Mouse (Mus musculus) CH12.LX (cell line): Measurements from ENCODE around the gene Slc39a2. TPM values are rescaled to one million over a fixed set of nuclear protein-coding genes. Genes with fewer than 3 reads are reported as not detected.

Source experiments
- DNase-seq: peaks from one replicate; pipeline ENCODE4 v3.0.0-alpha.2; 2013; ENCODE audit errors: extremely low read depth
- H3K27ac ChIP-seq: 2 replicates; pipeline ENCODE4 v1.5.1; 2012; ENCODE audit warnings: low read depth, mild to moderate bottlenecking, control low read depth, moderate library complexity; ENCODE audit not compliant: insufficient read depth
- H3K27me3 ChIP-seq: replicated peaks from 2 replicates; pipeline ENCODE3; 2012; ENCODE audit warnings: inconsistent platforms
- H3K36me3 ChIP-seq, 2 experiments: replicated peaks in 1 of 2; 2 replicates each; pipeline versions ENCODE3 to v1.6.1; 2012; ENCODE audit warnings: inconsistent platforms in 1 of 2, low read length in 1 of 2, mild to moderate bottlenecking in 1 of 2, mixed read lengths in 1 of 2, moderate library complexity in 1 of 2; ENCODE audit not compliant: control insufficient read depth in 1 of 2, insufficient read depth in 1 of 2
- H3K4me1 ChIP-seq, 2 experiments: 2 replicates each; pipeline ENCODE4 v1.6.1; 2012; ENCODE audit warnings: inconsistent platforms in 1 of 2, moderate library complexity in 1 of 2; ENCODE audit not compliant: insufficient read depth in 2 of 2, control insufficient read depth in 1 of 2
- H3K4me2 ChIP-seq: 2 replicates; pipeline ENCODE4 v1.6.1; 2012; ENCODE audit warnings: low read depth, mild to moderate bottlenecking, control low read depth; ENCODE audit not compliant: poor library complexity, insufficient read depth, severe bottlenecking
- H3K4me3 ChIP-seq, 3 experiments: fragments of 150-350 bp in 1 of 3; sonication (generic) in 1 of 3; replicated peaks in 1 of 3; 2 replicates each; pipeline versions ENCODE3 to v1.5.1; 2011 to 2012; ENCODE audit warnings: low read depth in 2 of 3, low read length in 2 of 3, mild to moderate bottlenecking in 2 of 3, moderate library complexity in 2 of 3, control low read depth in 1 of 3, improper control_type of control experiment in 1 of 3, inconsistent platforms in 1 of 3, mixed read lengths in 1 of 3; ENCODE audit not compliant: poor library complexity in 1 of 3
- H3K79me2 ChIP-seq: replicated peaks from 2 replicates; pipeline ENCODE4 v1.6.1; 2012; ENCODE audit warnings: mild to moderate bottlenecking, moderate library complexity; ENCODE audit not compliant: control insufficient read depth, poor library complexity, insufficient read depth, severe bottlenecking; ENCODE audit errors: extremely low read depth
- H3K9ac ChIP-seq: 2 replicates; pipeline ENCODE4 v1.6.1; 2012; ENCODE audit warnings: low read depth, mild to moderate bottlenecking, control low read depth, moderate library complexity; ENCODE audit not compliant: insufficient read depth
- H3K9me3 ChIP-seq: replicated peaks from 2 replicates; pipeline ENCODE3; 2012; ENCODE audit warnings: low read length, inconsistent platforms, mixed read lengths
- CTCF ChIP-seq, 2 experiments: IDR thresholded peaks in 1 of 2; conservative IDR thresholded peaks in 1 of 2; 2 replicates each; pipeline ENCODE4 v1.5.1; 2011 to 2012; ENCODE audit warnings: low read depth in 2 of 2, low read length in 2 of 2, improper control_type of control experiment in 1 of 2, inconsistent platforms in 1 of 2, mild to moderate bottlenecking in 1 of 2, moderate library complexity in 1 of 2
- EP300 ChIP-seq: IDR thresholded peaks from 2 replicates; pipeline ENCODE4 v1.6.1; 2011; ENCODE audit warnings: low read length, improper control_type of control experiment
- ETS1 ChIP-seq: conservative IDR thresholded peaks from 2 replicates; pipeline ENCODE4 v1.6.1; 2012; ENCODE audit warnings: low read depth, mild to moderate bottlenecking, inconsistent platforms, low read length, improper control_type of control experiment, moderate library complexity
- JUN ChIP-seq: IDR thresholded peaks from 2 replicates; pipeline ENCODE4 v1.6.1; 2011; ENCODE audit warnings: low read depth, mild to moderate bottlenecking, low read length, improper control_type of control experiment, moderate library complexity; ENCODE audit not compliant: insufficient read depth
- MAX ChIP-seq: IDR thresholded peaks from 2 replicates; pipeline ENCODE4 v1.6.1; 2011; ENCODE audit warnings: low read length, improper control_type of control experiment
- MAZ ChIP-seq: IDR thresholded peaks from 2 replicates; pipeline ENCODE4 v1.6.1; 2012; ENCODE audit warnings: low read depth, mild to moderate bottlenecking, inconsistent platforms, low read length, improper control_type of control experiment, moderate library complexity
- MEF2A ChIP-seq: IDR thresholded peaks from 2 replicates; pipeline ENCODE4 v1.6.1; 2014; ENCODE audit warnings: low read depth, mild to moderate bottlenecking, inconsistent platforms, low read length, improper control_type of control experiment, borderline replicate concordance
- PAX5 ChIP-seq: IDR thresholded peaks from 2 replicates; pipeline ENCODE4 v1.6.1; 2012; ENCODE audit warnings: low read length, inconsistent platforms, mixed read lengths
- POLR2A ChIP-seq: IDR thresholded peaks from 2 replicates; pipeline ENCODE4 v1.6.1; 2011; ENCODE audit warnings: low read depth, mild to moderate bottlenecking, improper control_type of control experiment, low read length
- RAD21 ChIP-seq: IDR thresholded peaks from 2 replicates; pipeline ENCODE4 v1.6.1; 2011; ENCODE audit warnings: low read depth, mild to moderate bottlenecking, low read length, improper control_type of control experiment, moderate library complexity
- SMC3 ChIP-seq: IDR thresholded peaks from 2 replicates; pipeline ENCODE4 v1.6.1; 2011; ENCODE audit warnings: low read depth, low read length, improper control_type of control experiment
- TBP ChIP-seq: conservative IDR thresholded peaks from 2 replicates; pipeline ENCODE4 v1.6.1; 2011; ENCODE audit warnings: low read depth, low read length, improper control_type of control experiment
- TCF12 ChIP-seq: IDR thresholded peaks from 2 replicates; pipeline ENCODE4 v1.6.1; 2014; ENCODE audit warnings: low read depth, mild to moderate bottlenecking, inconsistent platforms, low read length, improper control_type of control experiment
- ZC3H11A ChIP-seq: IDR thresholded peaks from 2 replicates; pipeline ENCODE4 v1.6.1; 2012; ENCODE audit warnings: low read depth, mild to moderate bottlenecking, inconsistent platforms, low read length, improper control_type of control experiment
- ZMIZ1 ChIP-seq: IDR thresholded peaks from 2 replicates; pipeline ENCODE4 v1.6.1; 2012; ENCODE audit warnings: low read depth, mild to moderate bottlenecking, inconsistent platforms, low read length, improper control_type of control experiment
- dilution Hi-C: fragments of 300-500 bp; cut with MboI; formaldehyde crosslinking; loops from 2 replicates; pipeline ENCODE4 v1.14.3; 2020; ENCODE audit warnings: low sequenced_read_pairs; ENCODE audit not compliant: extremely low pct_unique_long_range_greater_than_20kb, extremely low pct_ligation_motif_present
- in situ Hi-C: fragments of 300-500 bp; cut with MboI; formaldehyde crosslinking; loops from 3 replicates; pipeline ENCODE4 v1.14.3; 2019; ENCODE audit warnings: low sequenced_read_pairs, low pct_ligation_motif_present, low pct_unique_long_range_greater_than_20kb, mixed read lengths
- polyA plus RNA-seq: library from polyadenylated mRNA; unstranded; fragments of >175 nt; gene quantifications from 2 replicates; pipeline ENCODE4 v1.2.1, GENCODE M21; 2012; ENCODE audit warnings: low read depth; ENCODE audit not compliant: insufficient read length
- total RNA-seq, 2 experiments: library from RNA; depleted of rRNA; stranded (reverse); fragments of 300-350 nt in 1 of 2; fragments of >200 nt in 1 of 2; gene quantifications; 2 replicates each; pipeline ENCODE4 v1.2.3; 2012 to 2014

Slc39a2 gene
- total and polyA plus RNA-seq, 3 experiments, result 0.20 to 0.49 (median 0.42) TPM

GRCm38 (mm10) chr14:51921759-51922570 is 29.3 kb downstream of the Slc39a2 start:
- dilution Hi-C loops, result no loop called here
- H3K27ac ChIP-seq, result no peak overlapping the region
- DNase-seq, result no peak
- no peaks in the 10 kb centered on the region for H3K79me2 ChIP-seq
- H3K4me2 ChIP-seq, result no peak overlapping the region
- peaks cover 3 to 14% of the 10 kb centered on the region in 2 experiments; a peak in 3 of 4 replicates for H3K4me1 ChIP-seq
- H3K4me3 ChIP-seq, result no peak overlapping the region
- no peak overlapping the region for H3K9ac ChIP-seq
- in situ Hi-C loops, result loop anchor here (25.0 kb wide), 1 partner anchor 415 kb away; the partner anchor contains the start of gene Sall2
- TF ChIP-seq ETS1 (no peak), MAZ (no peak), PAX5 (no peak), EP300 (no peak), SMC3 (no peak), CTCF (conservative IDR thresholded peaks at IDR 0.05 in 1 of 2, IDR thresholded peaks at IDR 0.05 in 1 of 2; ENCODE audit: low read depth in 2 of 2, low read length in 2 of 2) (no peak), MAX (no peak), TCF12 (no peak), MEF2A (no peak)
- H3K27me3 ChIP-seq, result peaks cover 2% of the 10 kb centered on the region
- H3K36me3 ChIP-seq, result no peaks in the 10 kb centered on the region
- H3K9me3 ChIP-seq, result no peaks in the 10 kb centered on the region

GRCm38 (mm10) chr14:51922571-51922865 is 29.8 kb downstream of the Slc39a2 start, which contains the start of gene Rnase13:
TSS of gene Rnase13 (minus strand) at chr14:51922773.
- Histone ChIP-seq H3K27me3 (peaks cover 2% of the 10 kb centered on the region), H3K4me1 (peaks cover 3 to 14% of the 10 kb centered on the region in 2 experiments; a peak in 3 of 4 replicates), H3K4me2 (no peak within 1 kb of the TSS), H3K27ac (no peak within 1 kb of the TSS), H3K36me3 (no peaks in the 10 kb centered on the region)
- dilution Hi-C loops, result no loop called here
- in situ Hi-C loops, result loop anchor here (25.0 kb wide), 1 partner anchor 415 kb away; the partner anchor contains the start of gene Sall2
- TF ChIP-seq RAD21 (no peak), TBP (no peak), ZC3H11A (no peak), POLR2A (no peak), JUN (no peak), ZMIZ1 (no peak)
- TF ChIP-seq, all 38 proteins: peak for 0
- Histone ChIP-seq H3K9ac (no peak within 1 kb of the TSS), H3K9me3 (no peaks in the 10 kb centered on the region), H3K79me2 (no peaks in the 10 kb centered on the region), H3K4me3 (no peak within 1 kb of the TSS)
- DNase-seq, result no peak
